Mouse (Mus musculus): ENCODE results near the gene Med14.

DNA sequence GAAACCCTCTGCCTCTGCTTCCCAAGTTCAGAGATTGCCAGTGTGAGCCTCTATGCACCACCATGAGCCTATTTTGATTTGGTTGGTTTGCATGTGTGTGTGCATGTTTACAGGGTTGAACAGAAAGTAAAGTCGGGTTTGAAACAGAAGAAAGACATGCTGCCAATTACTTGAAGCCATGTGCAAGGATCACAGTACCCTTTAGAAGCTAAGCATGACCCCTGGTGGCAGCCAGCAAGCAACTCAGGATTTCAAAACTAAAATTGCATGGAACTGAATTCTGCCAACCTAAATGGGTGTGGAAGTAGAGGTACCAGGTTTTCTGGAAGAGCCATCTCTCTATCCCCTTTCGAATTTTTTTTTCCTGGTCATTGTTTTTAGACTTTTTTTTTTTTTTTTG is 33.0 kb upstream of the Med14 start:
- TF ChIP-seq CTCF (IDR thresholded peaks at IDR 0.05; ENCODE audit: borderline replicate concordance, insufficient read depth, low read length) (no peak), POLR2A (IDR thresholded peaks at IDR 0.05; ENCODE audit: low read depth, low read length) (no peak)

All from embryonic fibroblast, embryonic 13.5 days (primary cell).